Mouse (Mus musculus) left cerebral cortex, postnatal 4 days (tissue): ENCODE measurements at regions not wholly inside any gene's neighbourhood (a gene's known extent, or its start where the extent isn't known, plus 50 kb on each side); places are given as distances from the start of the nearest gene placed in this dataset.
A peak's percentile ranks its signal among the peaks of the same experiment; 100 is the strongest.

Experiments used
- DNase-seq: peaks from one replicate; pipeline ENCODE4 v3.0.0-alpha.2; 2022
- intact Hi-C: fragments of 180-260 bp; cut with DNase I; formaldehyde crosslinking; loops from one replicate; pipeline ENCODE4 v1.15.1; 2025

DNA sequence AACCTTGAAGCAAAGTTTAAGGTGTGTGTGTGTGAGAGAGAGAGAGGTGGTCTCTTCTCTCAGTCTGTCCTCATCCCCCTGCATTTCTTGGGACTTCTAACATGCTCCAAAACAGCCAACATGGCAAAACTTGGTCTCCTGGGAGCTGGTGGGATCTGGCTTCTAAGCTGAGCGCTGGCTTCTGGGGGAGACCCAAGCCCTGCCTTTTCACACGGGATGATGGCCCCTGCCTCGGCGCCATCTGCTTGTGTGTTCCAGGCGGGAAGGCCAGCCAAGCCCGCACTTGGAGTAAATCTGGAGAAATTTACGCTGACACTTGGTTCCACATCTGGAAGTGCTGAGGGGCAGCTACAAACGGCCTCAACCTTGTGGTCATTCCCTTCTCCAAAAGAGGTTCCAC is 155.6 kb downstream of the Chic2 start:
- intact Hi-C loops: no loop called here
- peak; percentile 69 for DNase-seq

DNA sequence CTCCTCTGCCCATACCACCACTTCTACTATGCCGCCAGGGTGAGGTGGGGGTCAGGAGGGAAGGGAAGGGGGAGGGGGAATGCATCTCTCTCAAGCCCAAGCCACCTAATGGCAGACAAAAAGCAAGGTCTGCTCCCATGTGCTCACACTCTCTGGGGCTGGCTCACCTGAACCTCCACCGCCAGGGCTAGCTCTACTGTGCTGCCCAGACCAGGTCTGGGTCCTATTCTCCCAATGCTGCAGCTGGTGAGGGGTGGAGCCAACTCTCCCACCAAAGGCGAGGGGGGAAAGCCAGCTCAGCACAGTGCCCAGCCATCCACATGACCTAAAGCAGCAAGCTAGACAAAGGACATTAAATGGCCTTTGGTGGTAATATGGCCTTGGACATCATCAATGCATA is 158.6 kb downstream of the Chic2 start:
- no peak for DNase-seq
- intact Hi-C loops: no loop called here

DNA sequence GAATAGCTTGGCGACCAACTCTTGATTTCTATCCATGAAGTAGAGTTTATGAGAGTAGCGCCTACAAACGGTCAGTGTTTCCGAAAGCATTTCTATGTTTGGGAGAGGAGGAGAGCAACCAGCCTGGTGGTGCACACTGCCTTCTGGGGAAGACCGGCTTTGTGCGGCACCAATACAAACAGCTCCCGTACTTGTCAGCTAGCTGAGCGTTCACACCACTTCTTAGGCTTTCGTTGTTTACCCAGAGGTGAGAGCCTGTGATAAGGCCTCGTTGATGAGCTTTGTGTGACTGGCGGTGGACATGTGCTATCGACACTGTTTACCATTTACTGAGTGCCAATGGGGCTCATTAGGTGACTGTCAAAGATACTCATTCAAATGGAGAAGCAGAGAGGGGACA is 162.0 kb downstream of the Chic2 start:
- DNase-seq: no peak
- intact Hi-C loops: no loop called here

DNA sequence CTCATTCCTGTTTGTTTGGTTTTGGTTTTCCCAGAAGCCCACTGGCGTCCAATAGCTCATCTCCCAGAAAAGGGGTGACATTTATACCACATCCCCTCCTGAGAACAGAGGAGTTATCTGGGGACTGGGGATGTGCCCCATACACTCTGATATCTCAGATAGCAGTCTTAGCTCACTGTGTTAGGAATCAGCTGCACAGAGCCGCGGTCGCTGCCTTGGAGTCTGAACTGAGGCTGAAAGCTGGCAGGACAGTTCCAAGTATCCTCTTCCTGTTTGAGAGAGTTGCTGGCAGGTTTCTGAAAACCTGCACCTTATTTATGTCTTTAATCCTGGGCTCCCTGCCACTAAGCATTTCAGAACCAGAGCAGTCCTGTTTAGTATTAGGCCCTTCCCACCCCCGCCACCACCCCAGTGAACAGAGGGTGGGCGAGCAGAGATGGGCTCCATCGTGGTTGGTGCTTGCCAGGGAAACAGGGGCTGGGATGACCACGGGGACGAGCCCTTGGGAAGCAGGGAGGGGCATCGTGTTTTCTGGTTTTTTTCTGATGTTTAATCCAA is 163.8 kb downstream of the Chic2 start:
- intact Hi-C loops: no loop called here
- no peak for DNase-seq

DNA sequence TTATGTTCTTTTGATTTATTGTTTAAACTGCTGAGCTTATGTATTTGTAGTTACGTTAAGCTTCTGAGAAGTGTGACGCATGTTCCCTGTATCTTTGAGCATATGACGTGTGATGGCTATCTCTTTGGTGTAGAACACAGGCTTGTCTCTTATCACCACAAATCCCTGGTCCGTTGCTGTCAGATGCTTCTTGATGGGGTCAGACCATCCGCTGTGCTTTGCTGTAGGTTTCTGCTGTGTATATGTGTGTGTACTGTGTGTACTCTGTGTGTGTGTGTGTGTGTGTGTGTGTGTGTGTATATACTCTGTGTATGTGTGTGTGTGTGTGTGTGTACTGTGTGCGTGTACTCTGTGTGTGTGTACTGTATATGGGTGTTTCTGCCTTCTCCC is 164.5 kb downstream of the Chic2 start:
- intact Hi-C loops: no loop called here

DNA sequence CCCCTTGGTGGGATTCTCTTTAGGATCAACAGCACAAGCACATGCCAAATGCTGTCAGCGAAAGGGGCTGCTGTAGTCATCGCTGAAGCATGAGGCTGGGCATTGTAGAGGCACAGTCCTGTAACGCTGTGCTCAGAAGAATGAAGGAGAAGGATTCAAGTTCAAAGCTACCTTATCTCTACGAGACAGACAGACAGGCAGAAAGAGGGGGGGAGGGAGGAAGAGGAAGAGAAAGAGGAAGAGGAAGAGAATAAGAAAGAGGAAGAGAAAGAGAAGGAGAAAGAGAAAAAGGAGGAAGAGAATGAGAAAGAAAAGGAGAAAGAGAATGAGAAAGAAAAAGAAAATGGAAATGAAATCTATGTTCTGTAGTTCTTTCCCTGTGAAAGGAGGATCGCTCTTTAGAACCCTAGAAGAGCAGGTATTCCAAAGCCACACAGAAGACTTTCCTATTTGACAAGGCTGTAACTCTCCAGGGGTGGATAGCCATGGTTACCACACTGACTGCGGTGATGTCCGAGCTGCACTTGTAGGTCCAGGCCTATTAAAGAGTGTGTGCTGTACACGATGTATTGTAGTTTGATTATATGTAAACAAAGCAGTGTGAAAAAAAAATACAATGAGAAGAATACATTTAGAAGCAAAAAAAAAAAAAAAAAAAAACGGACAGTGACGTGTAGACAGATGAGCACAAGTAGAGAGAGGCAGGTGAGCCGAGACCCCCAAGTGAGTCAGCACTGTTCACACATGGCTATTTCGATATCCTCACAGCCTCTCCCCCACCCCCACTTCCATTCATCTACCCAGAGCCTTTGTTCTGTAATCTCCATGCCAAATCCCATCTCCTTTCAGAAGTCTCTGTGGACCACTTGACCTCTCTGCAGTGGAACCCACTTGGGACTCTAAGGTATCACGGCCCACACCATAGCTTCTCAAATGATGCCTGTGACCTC is 165.2 kb downstream of the Chic2 start:
- DNase-seq: no peak
- intact Hi-C loops: no loop called here

More for the DNA sequence above, 164.5 kb downstream of the Chic2 start:
- DNase-seq: no peak

DNA sequence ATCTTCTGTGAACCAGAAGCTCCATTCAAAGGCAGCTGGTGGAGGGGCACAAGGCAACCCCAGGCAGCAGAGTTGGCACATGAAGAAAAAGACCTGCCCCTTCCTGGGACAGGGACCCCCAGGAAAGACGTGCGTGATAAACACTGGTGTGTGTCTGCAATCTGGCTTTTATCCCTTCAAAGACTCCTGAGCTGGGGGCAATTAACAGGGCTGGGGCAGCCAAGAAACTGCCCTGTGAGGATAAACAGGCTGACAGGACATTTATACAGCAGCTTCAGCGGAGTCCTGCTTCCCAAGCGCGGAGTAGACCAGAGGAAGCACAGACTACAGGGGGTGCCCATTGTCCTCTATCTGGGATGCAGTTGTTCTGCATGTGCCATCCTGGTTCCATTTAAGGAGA is 167.0 kb downstream of the Chic2 start:
- intact Hi-C loops: no loop called here
- DNase-seq: no peak

DNA sequence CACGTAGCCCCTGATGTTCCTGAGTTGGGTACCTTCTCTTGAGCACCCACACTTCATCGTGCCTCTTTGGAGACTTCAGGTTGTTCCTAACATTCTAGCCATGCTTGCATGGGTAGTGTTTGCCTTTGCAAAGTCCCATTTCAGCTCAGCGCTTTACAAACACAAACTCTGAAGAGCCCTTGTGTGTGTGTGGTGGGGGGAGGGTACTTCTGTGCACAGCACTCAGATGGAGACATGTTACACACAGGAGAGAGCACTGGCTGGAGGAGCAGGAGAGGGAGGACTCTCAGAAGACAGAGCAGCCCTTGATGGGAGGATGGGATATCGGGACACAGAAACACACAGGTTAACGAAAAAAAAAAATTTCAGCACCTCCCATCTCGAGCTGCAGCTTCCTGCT is 167.4 kb downstream of the Chic2 start:
- intact Hi-C loops: no loop called here
- DNase-seq: no peak

DNA sequence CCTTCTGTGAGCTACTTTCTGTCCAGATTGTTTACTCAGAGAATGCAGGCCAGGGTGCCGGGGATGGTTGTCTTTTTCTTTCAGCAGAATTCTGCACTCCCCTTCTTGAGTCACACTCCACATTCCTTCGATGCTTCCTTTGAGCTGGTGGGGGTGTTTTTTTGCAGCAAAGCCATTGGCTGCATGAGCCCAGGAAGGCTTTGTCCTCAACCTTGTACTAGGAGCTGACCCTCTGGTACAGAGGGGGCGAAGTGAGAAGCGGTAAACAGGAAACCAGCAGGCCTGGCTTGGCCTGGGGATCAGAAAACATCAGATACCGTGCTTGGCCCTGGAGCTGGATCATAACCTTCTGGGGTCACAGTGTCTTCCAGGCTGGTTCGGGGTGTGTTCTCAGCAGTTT is 169.9 kb downstream of the Chic2 start:
- intact Hi-C loops: no loop called here
- DNase-seq: no peak

DNA sequence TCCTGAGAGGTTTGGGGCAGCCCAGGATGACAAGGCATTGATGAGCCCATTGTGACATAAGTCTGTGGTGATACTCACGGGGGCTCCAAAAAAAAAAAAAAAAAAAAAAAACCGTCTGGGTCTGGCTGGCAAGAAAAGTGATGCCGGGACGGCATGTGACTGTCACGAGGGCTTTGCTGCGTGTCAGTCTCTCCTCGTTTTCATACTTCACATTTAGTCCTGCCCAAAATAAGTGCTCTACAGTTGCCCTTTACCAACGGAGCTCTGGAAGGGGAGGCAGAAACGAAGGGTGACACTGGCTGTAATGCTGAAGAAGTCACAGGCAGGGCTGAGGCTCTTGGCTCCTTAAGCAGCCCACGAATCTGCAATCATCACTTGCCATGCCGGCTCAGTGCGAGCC is 167.9 kb upstream of the Lnx1 start:
- no peak for DNase-seq
- intact Hi-C loops: no loop called here

DNA sequence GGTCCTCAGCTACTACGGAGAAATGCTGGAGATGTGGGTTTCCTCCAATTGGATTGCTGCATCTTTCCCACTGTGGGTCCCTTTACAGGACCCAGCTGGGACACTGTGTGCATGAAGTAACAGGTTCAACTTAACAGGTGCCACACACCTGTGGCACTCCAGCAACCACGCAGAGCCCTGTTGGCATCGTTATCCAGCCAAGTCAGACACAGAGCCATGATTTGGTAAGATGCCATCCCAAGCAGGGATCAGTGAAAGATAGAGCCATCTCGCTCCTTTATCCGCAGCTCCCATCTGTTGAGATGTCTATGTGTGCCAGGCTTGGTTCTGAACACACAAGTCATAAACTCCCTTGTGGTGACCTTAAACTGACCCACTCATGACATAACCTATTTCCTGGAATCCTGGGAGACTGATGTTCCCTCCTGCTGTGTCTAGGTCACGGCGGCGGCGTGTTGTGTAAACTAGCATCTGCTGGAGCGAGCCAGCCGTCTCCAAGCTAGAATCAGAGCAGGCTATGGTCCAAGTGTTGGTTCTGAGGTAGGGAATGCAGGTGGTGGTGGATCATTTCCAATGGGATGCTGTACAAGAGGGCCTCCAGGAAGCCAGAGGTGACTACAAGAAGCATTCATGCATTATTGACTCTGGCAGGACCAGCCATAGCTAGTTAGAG is 164.5 kb upstream of the Lnx1 start:
- intact Hi-C loops: no loop called here
- DNase-seq: peak; percentile 73

DNA sequence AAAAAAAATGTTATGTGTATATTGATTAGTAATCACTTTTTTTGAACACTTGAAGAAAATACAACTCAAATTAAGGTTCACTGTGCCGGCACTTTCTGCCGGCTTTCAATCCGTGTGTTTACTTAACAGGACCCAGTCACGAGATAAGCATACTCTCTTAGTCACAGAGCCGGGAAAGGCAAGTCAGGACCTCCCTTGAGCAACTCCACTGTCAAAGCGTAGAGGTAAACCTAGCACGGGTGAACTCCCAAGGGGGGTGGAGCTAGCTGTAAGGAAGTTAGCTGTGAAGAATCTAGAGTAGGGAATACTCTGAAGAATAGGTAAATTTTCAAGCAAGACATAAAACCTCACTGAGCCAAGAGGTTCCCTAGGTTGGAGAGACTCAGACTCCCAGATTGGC is 164.0 kb upstream of the Lnx1 start:
- intact Hi-C loops: no loop called here
- no peak for DNase-seq

DNA sequence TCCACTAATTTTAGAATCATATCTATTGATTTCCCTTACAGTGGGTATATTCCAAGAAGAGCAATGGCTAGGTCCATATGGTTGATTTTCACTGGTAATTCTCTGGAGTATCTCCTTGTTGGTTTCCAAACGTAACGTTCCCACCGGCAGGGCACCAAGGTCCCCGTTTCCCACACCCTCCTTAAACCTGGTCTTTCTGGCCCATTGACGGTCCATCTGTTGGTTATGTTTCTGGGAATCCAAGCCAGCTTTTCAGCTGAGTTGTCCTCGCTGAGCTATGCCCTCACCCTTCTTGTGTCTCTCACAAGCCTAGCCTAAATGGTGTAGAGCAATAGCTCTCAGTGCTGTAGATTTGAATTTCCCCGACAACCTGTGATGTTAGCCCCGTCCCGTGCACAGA is 162.7 kb upstream of the Lnx1 start:
- intact Hi-C loops: no loop called here
- peak; percentile 41 for DNase-seq

DNA sequence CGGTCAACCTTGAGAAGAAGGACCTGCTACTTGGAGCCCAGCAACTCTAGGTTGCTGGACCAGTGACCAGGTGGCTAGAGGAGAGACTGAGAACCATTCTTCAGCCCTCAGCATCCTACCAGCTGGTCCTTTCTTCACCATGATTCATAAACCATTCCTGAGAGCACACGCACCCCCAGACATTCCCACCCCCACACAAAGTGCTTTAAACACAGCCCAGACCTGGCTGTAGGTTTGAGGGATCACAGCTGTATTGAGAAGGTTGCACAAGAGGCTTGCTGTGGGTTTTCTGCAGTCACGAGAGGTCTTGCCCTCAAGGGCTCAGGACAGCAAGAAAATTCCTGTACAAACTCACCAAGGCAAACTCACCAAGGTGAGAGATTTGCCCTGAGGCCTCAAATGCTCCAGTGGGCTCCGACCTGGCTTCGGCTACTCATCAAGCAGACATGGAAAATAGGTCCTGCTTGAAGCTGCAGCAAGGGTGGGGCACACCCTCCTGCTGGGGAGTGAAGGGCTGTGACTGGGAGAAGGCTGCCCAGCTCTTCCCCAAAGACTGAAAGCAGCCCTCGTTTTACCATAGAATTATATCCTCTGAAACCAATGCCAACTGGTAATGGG is 161.9 kb upstream of the Lnx1 start:
- DNase-seq: no peak
- intact Hi-C loops: no loop called here

DNA sequence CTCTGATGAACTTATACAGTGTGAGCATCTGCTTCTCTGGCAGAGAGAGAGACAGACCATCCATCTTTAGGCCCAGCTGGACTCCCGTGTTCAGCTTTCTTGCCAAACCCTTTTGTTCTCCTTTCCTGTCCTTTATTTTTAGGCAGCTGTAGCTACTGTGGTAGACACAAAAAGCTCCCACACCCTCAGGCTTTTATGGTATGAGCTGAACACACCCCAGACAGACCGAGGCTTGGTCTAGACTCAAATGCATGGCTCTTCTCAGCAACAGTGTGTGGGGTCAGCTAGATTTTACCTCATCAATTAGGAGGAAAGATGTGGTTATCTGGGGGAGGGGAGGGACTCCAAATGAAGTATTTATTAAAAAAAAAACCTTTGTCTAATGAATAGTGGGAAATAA is 158.6 kb upstream of the Lnx1 start:
- no peak for DNase-seq
- intact Hi-C loops: no loop called here

DNA sequence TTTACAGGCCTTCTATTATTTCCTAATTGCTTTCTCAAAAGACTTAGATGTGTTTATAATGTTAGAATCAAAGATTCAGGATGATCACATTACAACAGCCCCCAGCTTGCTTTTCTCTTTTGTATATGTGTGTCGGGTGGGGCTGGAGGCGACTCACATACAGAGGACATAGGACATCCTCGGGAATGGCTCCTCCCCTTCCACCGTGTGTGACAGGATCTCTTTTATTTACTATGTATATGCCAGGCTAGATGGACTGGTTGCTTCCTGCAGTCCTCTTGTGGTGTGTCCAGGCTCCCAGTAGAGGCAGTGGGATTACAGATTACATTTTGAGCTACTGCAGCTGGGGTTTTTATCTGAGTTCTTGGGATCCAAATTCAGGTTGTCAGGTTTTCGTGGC is 155.1 kb upstream of the Lnx1 start:
- intact Hi-C loops: no loop called here
- no peak for DNase-seq

DNA sequence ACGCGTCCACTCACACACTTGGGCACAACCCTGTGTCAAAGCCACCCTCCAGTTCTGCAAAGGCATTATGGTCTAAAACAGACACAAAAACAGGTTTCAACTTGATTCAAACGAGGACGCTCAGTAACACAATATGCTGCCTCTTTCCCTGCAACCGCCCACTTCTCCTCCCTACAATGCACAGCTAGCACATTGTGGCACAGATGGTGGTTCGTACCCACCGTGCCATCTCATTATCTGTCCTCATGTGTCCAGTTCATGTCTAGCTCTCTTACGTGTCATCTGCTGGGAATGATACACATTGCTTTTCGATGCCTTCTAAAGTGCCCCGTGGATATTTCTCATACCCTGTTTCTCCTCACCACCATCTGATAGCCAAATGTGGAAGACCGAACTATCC is 154.4 kb upstream of the Lnx1 start:
- intact Hi-C loops: no loop called here
- peak; percentile 49 for DNase-seq

DNA sequence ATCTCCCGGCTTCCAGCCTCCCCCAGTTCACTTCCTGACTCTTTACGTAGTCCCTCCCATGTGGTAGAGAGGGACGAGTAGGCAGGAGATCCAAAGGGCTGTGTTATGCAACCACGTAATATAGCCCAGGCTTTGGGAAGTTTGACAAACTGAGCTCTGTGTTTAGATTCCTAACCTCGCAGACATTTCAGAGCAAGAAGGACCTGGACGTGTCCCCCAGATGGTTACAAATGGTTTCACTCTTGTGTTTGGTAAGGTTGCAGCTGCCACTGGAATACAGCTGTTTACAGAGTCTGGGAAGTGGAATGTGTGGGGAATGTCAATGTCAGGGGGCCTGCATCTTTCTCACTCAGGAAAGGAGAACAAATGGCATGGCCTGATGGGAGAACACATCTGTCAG is 145.1 kb upstream of the Lnx1 start:
- intact Hi-C loops: no loop called here
- no peak for DNase-seq

DNA sequence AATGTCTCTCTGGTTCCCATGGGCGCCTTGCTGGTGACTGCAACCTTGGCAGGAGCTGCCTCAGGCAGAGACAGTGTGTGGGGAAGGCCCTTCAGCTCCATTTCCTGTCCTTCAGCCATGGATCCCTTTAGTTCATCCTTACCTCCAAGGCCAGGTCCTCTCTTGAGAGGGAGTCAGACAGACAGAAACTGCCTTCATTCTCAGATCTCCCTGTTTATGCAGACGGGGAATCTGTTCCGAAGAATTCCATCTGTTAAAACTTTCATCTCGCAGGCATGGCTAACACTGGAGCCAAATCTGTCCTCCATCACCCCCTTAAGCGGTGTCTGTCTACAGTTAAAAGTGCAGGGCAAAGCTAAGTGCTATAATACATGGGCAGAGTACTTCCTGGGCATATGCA is 144.0 kb upstream of the Lnx1 start:
- intact Hi-C loops: no loop called here
- DNase-seq: no peak

DNA sequence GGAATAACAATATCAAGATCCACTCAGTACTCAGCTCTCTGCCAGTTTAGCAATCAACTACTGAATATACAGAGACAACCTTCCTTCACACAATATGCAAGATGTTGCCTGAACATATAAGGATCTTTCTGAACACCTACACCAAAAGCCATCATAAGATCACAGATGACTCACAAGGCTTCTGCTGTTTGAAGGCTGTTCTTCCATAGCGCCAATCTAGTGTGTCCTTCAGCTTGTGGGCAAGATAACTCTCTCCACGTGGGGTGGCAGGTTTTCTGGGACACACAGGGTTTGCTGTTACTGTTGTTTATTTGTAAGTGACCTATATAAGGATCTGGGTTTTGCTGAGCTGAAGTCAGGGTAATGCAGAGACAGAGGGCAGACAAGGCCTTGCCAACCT is 131.7 kb upstream of the Lnx1 start:
- intact Hi-C loops: no loop called here
- DNase-seq: no peak

DNA sequence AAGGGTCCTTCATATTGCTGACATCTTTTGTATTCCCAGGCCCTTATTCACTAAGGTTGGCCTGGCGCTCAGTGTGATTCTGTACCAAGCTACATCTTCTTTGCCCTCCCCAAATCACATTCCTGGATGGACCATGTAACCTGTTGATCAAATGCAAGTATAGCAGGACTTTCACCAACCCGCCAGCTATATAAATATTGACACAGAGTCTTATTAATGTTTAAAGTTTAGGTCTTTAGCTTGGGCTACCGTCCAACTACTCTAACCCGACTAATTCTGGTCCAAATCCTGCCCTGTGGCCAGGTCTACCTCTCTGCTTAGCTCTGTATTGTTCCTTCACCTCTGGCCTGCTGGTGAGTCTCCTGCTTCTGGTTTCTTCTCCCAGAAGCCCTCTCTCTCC is 131.2 kb upstream of the Lnx1 start:
- DNase-seq: no peak
- intact Hi-C loops: no loop called here

DNA sequence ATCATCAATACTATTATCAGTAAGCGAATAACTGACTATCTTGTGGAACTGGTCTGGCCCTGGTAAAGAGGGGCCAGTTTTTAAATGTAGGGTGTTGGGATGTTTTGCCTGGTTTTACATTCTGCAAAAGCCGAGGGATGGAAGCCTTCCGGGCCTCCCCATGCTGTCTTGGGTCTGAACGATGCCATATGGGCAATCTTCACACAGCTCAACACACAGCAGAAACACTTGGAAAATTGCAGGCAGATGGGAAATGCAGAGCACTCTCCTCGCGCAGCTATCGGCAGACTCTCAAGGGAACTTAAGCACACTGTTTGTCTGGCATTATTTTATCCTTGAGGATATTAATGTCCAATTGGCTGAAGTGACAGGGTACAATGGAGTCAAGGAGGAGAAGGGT is 129.3 kb upstream of the Lnx1 start:
- no peak for DNase-seq
- intact Hi-C loops: no loop called here
